Mouse (Mus musculus): ENCODE measurements at regions not wholly inside any gene's neighbourhood (a gene's known extent, or its start where the extent isn't known, plus 50 kb on each side); places are given as distances from the start of the nearest gene placed in this dataset.
A peak's percentile ranks its signal among the peaks of the same experiment; 100 is the strongest.

DNA sequence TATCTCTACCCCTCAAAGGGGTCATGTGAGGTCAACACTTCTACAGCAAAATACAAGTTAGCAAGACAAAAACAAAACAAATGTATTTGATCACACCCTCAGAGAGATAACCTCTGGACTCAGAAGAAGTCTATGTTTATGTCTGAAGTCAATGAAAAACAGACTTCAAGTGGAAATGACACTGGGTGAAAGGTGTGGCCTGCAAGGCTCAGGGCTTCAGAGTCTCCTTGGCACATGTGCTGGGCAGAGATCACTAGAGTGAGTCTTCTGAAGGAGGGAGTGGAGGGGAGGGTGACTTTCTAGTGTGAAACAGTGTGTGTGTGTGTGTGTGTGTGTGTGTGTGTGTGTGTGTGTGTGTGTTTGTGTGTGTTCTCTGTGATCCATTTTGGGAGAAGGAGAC lies 68.2 kb downstream of the Il12a start:
- intact Hi-C loops (cut with DNase I): no loop called here
- DNase-seq (ENCODE audit: low spot score in 2 of 2): no peak

DNA sequence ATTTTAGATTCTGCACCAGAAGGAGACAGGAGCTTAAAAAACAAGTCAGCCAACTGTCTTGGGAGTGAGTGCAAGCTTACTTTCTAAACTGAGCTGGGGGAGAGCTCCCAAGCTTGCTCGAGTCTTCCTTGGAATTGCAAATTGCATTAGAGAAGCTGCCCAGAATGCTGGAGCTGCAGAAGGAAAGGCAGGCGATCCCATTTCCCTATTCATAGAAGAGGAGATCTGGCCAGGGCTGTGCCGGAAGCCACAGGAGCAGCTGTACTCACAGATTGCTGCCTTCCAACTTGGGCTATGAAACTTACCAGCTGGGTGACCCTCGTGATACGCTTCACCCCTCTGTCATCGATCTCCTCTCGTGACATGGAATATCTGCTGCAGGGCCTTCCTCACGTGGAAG lies 68.9 kb downstream of the Il12a start:
- intact Hi-C loops (cut with DNase I): no loop called here
- DNase-seq (ENCODE audit: low spot score in 2 of 2): peak; percentile 31 to 53

DNA sequence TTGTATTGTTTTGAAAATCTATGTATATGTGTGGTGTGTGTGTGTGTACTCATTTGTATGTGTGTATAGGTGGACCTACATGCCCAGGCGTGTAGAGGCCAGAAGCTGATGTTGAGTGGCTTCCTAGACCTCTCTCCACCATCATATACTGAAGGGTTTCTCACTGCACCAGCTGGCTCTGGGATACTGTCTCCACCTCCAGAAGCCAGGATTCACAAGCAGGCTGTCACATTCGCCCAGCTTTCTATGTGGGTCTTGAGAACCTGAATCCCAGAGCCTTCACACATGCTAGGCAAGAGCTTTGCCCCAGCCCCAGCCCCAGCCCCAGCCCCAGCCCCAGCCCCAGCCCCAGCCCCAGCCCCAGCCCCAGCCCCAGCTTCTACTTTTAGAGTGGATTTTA lies 70.4 kb downstream of the Il12a start:
- DNase-seq (ENCODE audit: low spot score in 2 of 2): no peak
- intact Hi-C loops (cut with DNase I): no loop called here

DNA sequence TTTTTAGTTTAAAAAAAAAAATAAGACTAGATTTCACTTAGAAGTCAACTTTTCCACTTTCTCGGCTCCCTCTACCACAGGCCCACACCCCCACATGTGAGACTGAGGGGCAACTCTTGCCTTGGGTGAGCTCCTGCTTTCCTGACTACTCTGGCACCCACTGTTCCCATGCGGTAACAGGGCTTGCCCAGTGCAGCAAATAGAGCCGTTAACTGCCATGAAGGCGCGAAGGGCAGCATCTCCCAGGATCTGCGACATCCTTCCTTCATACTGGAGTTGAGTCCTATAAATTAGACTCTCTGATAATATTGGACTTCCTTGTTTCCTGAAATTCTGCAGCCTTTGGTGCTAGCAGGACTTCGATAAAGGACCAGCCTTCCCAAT lies 70.8 kb downstream of the Il12a start:
- DNase-seq (ENCODE audit: low spot score in 2 of 2): no peak
- intact Hi-C loops (cut with DNase I): no loop called here

DNA sequence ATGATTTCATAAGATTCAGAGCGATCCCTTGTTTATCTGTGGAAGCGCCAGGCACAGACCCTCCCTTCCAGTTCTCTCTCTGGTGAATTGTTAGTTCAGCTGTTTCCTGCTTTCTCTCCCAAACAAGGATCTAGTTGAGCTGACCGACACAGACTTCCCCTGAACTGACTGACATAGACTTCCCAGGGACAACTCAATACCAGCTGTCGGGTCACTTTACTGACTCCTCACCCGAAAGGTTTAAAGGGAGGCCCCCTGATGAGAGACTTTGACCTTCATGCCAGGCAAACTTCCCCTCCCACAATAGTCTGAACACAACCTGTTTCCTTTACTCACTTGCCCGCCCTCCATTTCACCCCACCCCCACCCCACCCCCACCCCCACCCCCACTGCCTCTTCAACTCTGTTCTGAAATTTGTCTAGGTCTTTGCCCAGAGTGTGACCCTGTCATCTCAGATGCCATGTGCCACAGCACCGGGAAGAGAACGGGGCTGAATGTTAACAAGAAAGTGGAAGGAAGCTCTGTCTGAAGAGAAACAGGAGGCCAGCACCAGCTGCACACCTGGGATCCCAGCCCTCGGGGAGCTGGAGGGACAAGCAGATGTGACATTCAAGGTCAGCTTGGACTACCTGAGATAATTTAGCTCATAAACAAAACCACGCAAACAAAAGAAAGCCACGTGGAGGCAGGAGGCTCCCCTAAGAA lies 71.3 kb downstream of the Il12a start:
- intact Hi-C loops (cut with DNase I): no loop called here
- no peak for DNase-seq (ENCODE audit: low spot score in 2 of 2)

DNA sequence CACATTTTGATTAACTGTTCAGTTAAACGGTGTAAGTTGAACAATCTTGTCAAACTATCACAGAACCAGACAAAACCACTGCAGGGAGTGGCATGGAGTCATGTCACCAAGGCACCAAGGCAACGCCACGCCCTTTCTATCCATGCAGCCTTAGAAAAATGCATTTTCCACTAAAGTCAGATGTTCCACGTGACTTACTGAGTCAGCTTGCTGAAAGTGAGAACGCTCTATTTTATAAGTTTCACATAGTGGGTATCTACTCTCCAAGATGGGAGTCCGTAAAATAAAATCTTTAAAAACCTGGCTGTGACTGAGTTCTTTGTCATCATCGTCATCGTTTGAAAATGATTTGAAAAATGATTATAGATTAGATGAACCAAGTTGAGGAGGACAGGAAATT lies 72.5 kb downstream of the Il12a start:
- intact Hi-C loops (cut with DNase I): no loop called here
- DNase-seq (ENCODE audit: low spot score in 2 of 2): no peak

DNA sequence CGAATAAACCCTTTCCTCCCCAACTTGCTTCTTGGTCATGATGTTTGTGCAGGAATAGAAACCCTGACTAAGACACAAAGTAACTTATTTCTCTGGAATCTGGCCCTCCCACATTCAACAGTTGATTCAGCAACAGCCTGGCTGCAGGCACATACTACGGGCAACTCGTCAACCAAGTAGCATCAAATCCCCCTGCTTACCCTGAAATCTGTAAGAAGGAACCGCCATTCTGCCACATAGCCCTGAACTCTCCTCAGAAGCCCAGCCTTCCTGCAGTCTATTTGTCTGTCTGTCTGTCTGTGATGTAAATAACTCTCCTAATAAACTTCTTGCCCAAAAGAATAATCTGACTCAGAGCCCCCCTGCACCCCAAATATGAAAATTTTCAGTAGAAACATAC lies 73.9 kb downstream of the Il12a start:
- no peak for DNase-seq (ENCODE audit: low spot score in 2 of 2)
- intact Hi-C loops (cut with DNase I): no loop called here

DNA sequence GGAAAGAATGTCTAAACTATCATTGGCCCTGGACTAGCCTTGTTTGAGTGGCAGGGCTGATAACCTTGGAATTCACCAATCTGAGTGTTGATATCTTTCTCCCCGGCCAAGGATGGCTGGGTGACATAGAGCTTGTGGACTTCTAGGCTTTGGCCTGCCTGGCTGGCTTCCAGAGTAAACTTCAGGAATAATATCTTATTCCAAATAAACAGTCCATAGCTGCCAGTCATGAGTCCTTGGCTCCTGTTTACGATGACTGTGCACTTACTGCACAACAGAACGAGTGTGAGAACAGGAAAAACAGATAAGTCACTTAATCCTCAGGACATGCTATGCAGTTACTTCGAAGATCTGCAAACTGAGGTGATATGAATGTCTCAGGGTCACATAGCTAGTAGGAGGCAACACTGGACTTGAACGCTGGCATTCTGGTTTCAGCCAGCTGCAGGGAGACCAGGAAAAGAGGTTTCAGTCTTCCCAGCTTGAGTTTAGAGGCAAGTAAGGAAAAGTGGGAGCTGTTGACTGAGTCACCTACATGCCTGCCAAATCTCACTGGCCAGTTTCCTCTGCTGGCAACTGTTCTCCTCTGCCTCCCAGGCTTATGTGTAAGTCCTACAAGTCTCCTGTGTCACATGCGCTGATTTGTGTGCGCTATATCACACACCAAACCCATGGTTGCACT lies 74.6 kb downstream of the Il12a start:
- intact Hi-C loops (cut with DNase I): no loop called here
- peak; percentile 54 to 71 for DNase-seq (ENCODE audit: low spot score in 2 of 2)

DNA sequence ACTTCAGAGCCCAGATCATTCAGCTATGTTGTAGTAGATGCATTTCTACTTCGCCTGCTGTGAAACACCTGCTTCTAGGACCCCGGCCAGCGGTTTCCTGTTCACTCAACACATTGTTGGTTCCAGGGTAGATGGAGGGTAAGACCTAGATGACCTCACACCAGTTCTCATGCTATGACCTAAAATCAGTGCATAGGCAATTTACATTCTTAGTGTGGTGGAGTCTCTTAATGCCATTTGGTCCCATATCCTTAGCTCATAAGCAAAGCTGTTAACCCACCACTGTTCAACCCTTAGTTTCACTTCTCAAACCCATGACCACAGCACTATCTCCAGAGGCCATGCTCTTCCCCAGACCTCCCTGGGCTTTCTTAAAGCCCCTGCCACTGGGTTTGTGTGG lies 81.1 kb downstream of the Il12a start:
- intact Hi-C loops (cut with DNase I): no loop called here
- no peak for DNase-seq (ENCODE audit: low spot score in 2 of 2)

DNA sequence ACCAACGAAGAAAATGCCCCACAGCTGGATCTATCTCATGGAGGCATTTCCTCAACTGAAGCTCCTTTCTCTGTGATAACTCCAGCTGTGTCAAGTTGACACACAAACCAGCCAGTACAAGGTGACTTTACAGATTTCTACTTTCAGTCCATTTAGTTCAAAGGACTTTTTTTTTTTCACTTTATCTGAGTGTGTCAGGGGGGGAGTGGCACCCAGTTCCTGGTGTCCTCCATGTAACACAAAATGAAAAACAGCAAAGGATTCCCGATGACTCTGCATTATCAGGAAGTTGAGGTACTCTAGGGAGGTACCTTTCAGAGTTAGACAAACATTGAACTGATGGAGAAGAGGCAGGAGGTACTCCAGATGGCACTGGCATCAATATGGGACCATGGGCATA lies 87.4 kb downstream of the Il12a start:
- no peak for DNase-seq (ENCODE audit: low spot score in 2 of 2)
- intact Hi-C loops (cut with DNase I): no loop called here

DNA sequence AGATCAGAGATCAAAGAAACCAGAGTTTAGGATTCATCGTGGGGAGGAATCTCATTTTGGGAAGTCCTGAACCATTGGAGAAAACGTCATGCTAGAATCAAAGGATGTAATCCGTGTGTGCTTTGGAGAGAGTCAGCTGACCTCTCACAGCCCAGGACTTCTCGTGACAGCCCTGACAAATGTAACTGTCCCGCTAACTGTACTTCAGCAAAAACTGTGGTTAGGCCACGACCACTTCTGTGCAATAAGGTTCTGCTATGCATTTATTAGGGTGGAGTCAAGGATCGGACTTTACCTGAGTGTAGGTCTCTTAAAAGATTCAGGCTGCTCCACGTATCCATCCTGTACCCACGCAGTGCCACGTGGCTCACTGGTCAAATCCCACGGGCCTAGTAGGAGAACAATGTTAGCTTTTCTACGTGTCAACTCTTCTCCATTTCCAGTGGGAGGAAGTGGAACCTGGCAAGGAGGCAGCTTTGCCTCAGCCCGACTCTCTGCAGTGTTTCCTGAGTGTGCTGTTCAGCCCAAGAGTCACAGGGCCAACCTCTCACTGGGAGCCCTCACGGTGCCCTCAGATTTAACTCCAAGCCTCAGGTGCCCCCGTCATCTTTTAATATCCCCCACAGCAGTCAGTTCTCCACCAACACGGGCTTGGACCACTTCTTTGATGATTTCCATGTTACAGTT lies 88.1 kb downstream of the Il12a start:
- no peak for DNase-seq (ENCODE audit: low spot score in 2 of 2)
- intact Hi-C loops (cut with DNase I): no loop called here

DNA sequence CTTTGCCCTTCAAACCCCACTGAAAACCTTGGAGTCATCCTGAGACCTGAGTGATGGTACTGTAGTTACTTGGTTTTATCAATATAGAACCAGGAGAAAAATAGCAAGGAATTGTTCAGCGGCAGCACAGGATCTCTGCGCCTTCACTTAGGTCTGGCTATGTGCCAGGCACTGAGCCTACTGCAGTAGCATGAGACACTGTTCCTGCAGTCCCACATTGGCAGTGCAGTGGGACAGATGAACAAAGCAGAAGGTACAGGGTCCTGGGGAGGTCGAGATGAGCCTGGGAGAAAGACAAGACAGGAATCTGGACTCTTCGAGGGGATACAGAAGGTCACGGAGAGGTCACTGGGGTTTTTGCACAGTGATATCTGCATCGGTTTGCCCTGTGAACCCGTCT lies 88.5 kb upstream of the 1110032F04Rik start:
- DNase-seq (ENCODE audit: low spot score in 2 of 2): no peak
- intact Hi-C loops (cut with DNase I): no loop called here

DNA sequence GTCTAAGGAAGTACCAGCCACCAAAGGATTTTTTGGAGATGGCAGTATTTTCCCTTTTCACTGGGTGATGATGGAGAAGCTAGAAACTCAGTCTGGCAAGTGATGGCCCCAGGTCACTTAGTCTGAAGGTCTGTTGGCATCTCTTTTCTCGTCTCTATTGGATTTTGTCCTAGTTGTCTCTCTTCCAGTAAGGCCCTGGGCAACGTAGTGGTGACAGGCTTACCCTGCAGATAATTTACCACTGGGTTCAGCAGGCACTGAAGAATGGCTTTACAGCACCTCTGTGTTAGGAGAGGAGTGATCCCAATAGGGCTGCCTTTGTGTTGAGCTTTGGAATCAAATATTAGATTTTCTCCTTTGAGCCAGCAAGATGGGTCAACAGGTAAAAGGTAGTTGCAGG lies 87.9 kb upstream of the 1110032F04Rik start:
- intact Hi-C loops (cut with DNase I): no loop called here
- no peak for DNase-seq (ENCODE audit: low spot score in 2 of 2)

DNA sequence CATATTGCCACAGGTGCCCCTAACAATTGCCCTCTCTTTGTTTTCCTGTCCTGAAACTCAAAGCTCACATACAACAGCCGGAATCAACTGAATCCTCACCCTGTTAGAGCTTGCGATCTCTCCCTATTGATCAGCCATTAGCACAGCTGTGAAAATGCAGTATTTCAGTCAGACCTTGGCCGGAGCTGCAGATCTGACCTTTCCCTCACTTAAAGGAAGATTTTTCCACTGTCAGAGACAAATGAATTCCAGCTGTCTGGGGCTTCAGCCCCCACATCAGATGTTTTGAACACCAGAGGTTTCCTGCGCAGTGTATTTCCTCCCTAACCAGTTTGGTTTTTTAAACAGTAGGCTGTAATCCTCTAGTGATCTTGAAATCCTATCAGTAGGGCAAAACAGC lies 87.0 kb upstream of the 1110032F04Rik start:
- intact Hi-C loops (cut with DNase I): no loop called here
- no peak for DNase-seq (ENCODE audit: low spot score in 2 of 2)

DNA sequence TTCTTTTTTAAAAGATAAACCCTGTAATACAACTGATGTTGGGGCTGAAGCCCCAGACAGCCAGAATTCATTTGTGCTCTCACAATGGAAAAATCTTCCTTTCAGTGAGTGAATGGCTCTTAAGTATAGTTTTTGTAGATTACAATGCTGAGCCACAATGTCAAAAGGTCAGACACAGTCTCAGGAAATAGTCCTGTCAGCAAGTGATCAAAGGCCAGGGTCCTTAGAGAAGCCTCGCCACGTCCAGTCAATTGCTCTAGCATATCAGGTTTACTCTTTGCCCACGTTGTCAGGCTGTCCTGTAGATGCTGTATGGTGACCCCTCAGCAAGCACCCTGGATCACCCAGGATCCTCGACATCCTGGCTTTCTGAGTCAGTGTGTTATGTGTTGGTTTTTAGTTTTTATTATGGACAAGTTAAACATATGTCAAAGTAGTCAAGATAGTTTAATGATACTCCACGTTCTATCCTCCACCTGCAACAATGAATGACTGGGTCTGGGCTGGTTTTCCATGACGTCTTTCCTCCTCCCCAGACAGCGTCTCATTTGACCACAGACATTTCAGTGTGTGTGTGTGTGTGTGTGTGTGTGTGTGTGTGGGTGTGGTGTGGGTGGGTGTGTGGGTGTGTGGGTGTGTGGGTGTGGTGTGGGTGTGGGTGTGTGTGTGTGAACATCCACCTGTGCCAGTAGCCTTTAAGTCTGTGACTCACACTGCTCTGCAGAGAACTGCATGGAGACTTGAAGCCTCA lies 85.5 kb upstream of the 1110032F04Rik start:
- intact Hi-C loops (cut with DNase I): no loop called here
- no peak for DNase-seq (ENCODE audit: low spot score in 2 of 2)

DNA sequence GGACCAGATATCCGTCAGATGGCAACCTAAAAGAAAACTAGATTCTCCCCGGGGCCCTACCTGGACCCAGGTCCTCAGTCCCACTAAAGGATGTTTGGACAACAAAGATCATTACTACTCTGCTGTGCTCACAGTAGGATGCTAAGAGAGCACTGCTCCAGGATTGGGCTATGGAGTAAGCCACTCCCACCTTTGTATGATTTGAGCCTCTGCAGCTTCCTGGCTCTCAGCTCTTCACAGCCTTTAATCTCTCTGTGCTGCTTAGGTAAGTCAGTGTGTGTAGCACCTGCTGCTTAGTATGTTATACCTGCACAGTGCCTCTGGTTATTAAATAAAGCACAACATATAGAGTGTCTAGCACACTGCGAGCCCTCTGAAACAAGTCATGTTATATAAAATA lies 82.6 kb upstream of the 1110032F04Rik start:
- no peak for DNase-seq (ENCODE audit: low spot score in 2 of 2)
- intact Hi-C loops (cut with DNase I): no loop called here

DNA sequence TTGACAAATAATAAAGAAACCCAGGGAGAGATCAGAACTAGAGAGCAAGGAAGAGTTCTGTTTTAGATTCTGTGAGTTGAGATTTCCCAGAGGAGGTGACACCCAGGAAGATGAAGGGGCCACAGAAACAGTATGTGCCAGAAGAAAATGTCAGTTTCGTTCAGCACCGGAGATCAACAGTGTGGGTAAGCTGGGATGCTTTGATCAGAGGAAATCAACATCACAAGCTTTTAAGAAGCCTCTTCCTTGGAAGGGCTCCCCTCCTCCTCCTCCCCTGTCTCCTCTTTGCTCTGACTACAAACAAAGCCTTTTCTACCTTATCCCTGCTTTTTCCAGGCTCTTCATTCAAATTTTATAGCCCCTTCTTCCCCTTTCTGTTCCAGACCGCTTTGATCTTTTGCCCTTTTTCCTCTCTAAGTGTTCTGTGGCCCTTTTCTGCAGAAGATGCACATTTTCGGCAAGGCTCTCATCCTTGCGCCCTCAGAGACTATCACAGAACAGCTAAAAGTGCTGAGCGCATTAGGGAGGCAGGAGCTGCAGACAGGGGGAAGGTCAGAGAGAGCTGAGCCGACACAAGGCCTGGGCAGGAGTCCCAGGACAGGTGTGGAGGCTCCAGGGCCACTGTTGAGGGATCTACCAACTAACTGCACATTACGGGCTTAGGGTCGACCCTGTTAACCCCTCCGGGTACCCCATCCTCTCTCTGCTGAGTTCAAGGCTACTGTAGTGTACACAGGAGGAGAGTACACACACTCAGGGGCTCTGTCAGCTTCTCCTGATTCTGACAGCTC lies 81.8 kb upstream of the 1110032F04Rik start:
- intact Hi-C loops (cut with DNase I): no loop called here

DNA sequence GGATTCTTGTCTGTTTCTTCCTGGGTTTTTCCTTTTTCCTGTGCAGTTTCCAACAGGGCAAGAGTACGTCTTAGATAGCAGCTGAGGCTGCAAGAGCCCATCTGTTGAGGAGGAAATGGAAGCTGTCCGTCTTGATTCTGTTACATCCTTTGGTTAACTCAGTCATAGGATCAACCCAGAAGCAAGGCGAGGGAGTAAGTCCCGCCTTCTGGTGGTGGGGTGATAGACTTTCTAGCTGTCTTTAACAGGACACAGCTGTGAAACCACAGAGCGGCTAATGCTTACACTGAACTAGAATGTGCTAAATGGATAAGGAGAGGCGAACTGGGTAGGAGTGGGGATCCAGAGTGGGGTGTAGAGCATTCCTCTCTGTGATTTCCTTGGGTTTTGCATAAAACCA lies 79.9 kb upstream of the 1110032F04Rik start:
- intact Hi-C loops (cut with DNase I): no loop called here

More for the DNA sequence above, 81.8 kb upstream of the 1110032F04Rik start:
- DNase-seq (ENCODE audit: low spot score in 2 of 2): no peak

DNA sequence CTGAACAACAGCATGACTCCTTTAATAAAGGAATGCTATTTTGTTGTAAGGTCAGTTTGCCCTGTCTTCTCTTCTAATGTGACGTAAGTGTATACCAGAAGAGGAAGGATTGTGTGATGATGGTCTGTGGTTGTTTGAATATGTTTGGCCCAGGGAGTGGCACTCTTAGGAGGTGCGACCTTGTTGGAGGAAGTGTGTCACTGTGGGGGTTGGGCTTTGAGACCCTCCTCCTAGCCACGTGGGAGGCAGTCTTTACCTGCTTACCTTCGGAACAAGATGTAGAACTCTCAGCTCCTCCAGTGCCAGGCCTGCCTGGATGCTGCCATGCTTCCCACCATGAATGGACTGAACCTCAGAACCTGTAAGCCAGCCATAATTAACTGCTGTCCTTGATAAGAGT lies 78.9 kb upstream of the 1110032F04Rik start:
- no peak for DNase-seq (ENCODE audit: low spot score in 2 of 2)
- intact Hi-C loops (cut with DNase I): no loop called here

More for the DNA sequence above, 79.9 kb upstream of the 1110032F04Rik start:
- DNase-seq (ENCODE audit: low spot score in 2 of 2): no peak

DNA sequence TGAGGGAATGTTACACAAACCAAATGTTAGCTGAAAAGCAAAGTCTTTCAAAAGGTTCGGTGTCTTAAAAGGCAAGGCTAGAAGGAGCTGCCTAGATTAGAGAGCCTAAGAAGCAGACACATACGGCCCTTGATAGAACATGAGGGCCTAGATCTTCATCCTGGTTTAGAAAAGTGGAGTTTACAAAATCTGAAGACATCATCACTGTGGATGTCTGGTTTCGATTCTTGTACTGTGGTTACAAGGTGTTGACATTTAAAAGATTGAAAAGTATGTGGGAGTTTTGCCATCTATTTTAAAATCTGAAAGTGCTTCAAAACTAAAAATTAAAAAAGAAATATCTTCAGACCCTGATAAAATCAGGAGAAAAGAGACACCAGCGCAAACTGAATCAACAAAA lies 76.5 kb upstream of the 1110032F04Rik start:
- DNase-seq (ENCODE audit: low spot score in 2 of 2): no peak
- intact Hi-C loops (cut with DNase I): no loop called here
